Mouse (Mus musculus) erythroblast, embryonic 14.5 days (primary cell): Measurements from ENCODE around the gene Ptgr2. TPM values are rescaled to one million over a fixed set of nuclear protein-coding genes. Genes with fewer than 3 reads are reported as not detected.

ENCODE experiments used
- H3K27me3 ChIP-seq: 2 replicates; pipeline ENCODE4 v1.6.1; 2012; ENCODE audit warnings: inconsistent platforms; ENCODE audit not compliant: control insufficient read depth
- H3K36me3 ChIP-seq: 2 replicates; pipeline ENCODE4 v1.6.1; 2012; ENCODE audit warnings: mild to moderate bottlenecking, inconsistent platforms; ENCODE audit not compliant: control insufficient read depth
- H3K4me1 ChIP-seq: 2 replicates; pipeline ENCODE4 v1.6.1; 2012; ENCODE audit warnings: inconsistent platforms; ENCODE audit not compliant: control insufficient read depth
- H3K4me3 ChIP-seq: replicated peaks from 2 replicates; pipeline ENCODE3; 2012; ENCODE audit warnings: moderate library complexity, mild to moderate bottlenecking, inconsistent platforms
- H3K9me3 ChIP-seq: 2 replicates; pipeline ENCODE4 v1.6.1; 2012; ENCODE audit warnings: low read length, inconsistent platforms, mixed read lengths; ENCODE audit not compliant: control insufficient read depth
- GATA1 ChIP-seq: IDR thresholded peaks from 2 replicates; pipeline ENCODE4 v1.6.1; 2012; ENCODE audit warnings: low read length, inconsistent platforms, mixed read lengths
- TAL1 ChIP-seq: IDR thresholded peaks from 3 replicates; pipeline ENCODE4 v1.6.1; 2012; ENCODE audit warnings: low read length, inconsistent platforms, mixed read lengths
- polyA plus RNA-seq: library from polyadenylated mRNA; stranded (reverse); fragments of >175 nt; gene quantifications from 2 replicates; pipeline ENCODE4 v1.2.3, GENCODE M21; 2012

The Ptgr2 gene
- polyA plus RNA-seq, 1 experiment = 0.32 TPM

GRCm38 (mm10) chr12:84260363-84260762 is 24.7 kb upstream of the Ptgr2 start:
- Histone ChIP-seq H3K4me3 (no peak overlapping the region), H3K9me3 (peaks cover 5% of the 10 kb centered on the region; the same call in 1 of the 2 replicates), H3K4me1 (peaks cover 11% of the 10 kb centered on the region), H3K27me3 (peaks cover 6% of the 10 kb centered on the region), H3K36me3 (no peaks in the 10 kb centered on the region)
- no peak for TF ChIP-seq GATA1
- no peak for TF ChIP-seq TAL1

GRCm38 (mm10) chr12:84267264-84267663 is 17.8 kb upstream of the Ptgr2 start:
- Histone ChIP-seq H3K4me3 (no peak overlapping the region), H3K9me3 (peaks cover 3% of the 10 kb centered on the region; the same call in 1 of the 2 replicates)
- TF ChIP-seq GATA1 = no peak
- no peak for TF ChIP-seq TAL1

GRCm38 (mm10) chr12:84273366-84273765 is 11.7 kb upstream of the Ptgr2 start:
- TF ChIP-seq GATA1 (no peak), TAL1 (no peak)
- Histone ChIP-seq H3K4me3 (no peak overlapping the region), H3K4me1 (no peaks in the 10 kb centered on the region), H3K9me3 (0 out of 2 replicates have a peak, but pooled peaks cover 2% of the 10 kb centered on the region), H3K36me3 (no peaks in the 10 kb centered on the region), H3K27me3 (no peaks in the 10 kb centered on the region)

More at GRCm38 (mm10) chr12:84267264-84267663, 17.8 kb upstream of the Ptgr2 start:
- Histone ChIP-seq H3K36me3 (no peaks in the 10 kb centered on the region), H3K4me1 (no peaks in the 10 kb centered on the region), H3K27me3 (peaks cover 3% of the 10 kb centered on the region; the same call in 1 of the 2 replicates)

GRCm38 (mm10) chr12:84275288-84275687 is 9.7 kb upstream of the Ptgr2 start:
- no peak for TF ChIP-seq GATA1

GRCm38 (mm10) chr12:84276288-84276687 is 8.7 kb upstream of the Ptgr2 start:
- Histone ChIP-seq H3K4me3 (no peak overlapping the region), H3K27me3 (no peaks in the 10 kb centered on the region), H3K36me3 (no peaks in the 10 kb centered on the region), H3K9me3 (0 out of 2 replicates have a peak, but pooled peaks cover 2% of the 10 kb centered on the region), H3K4me1 (no peaks in the 10 kb centered on the region)
- TF ChIP-seq TAL1 = no peak
- TF ChIP-seq GATA1 = no peak

More at GRCm38 (mm10) chr12:84275288-84275687, 9.7 kb upstream of the Ptgr2 start:
- no peaks in the 10 kb centered on the region for H3K4me1 ChIP-seq
- H3K9me3 ChIP-seq = 0 out of 2 replicates have a peak, but pooled peaks cover 2% of the 10 kb centered on the region
- H3K4me3 ChIP-seq = no peak overlapping the region
- no peaks in the 10 kb centered on the region for H3K27me3 ChIP-seq
- no peaks in the 10 kb centered on the region for H3K36me3 ChIP-seq

- 0 out of 2 replicates have a peak, but pooled peaks cover 2% of the 10 kb centered on the region for H3K9me3 ChIP-seq
- no peak for TF ChIP-seq GATA1
- no peak overlapping the region for H3K4me3 ChIP-seq
Measured at GRCm38 (mm10) chr12:84276799-84277198, 8.2 kb upstream of the Ptgr2 start.

GRCm38 (mm10) chr12:84277832-84278231 is 7.2 kb upstream of the Ptgr2 start:
- TF ChIP-seq GATA1 (no peak), TAL1 (no peak)

More at GRCm38 (mm10) chr12:84276799-84277198, 8.2 kb upstream of the Ptgr2 start:
- Histone ChIP-seq H3K36me3 (no peaks in the 10 kb centered on the region), H3K27me3 (no peaks in the 10 kb centered on the region), H3K4me1 (no peaks in the 10 kb centered on the region)

GRCm38 (mm10) chr12:84278901-84279300 is 6.1 kb upstream of the Ptgr2 start:
- peaks cover 4% of the 10 kb centered on the region for H3K4me1 ChIP-seq
- H3K36me3 ChIP-seq = no peaks in the 10 kb centered on the region
- no peak overlapping the region for H3K4me3 ChIP-seq
- H3K27me3 ChIP-seq = no peaks in the 10 kb centered on the region
- H3K9me3 ChIP-seq = 0 out of 2 replicates have a peak, but pooled peaks cover 2% of the 10 kb centered on the region
- TF ChIP-seq GATA1 (no peak), TAL1 (no peak)

More at GRCm38 (mm10) chr12:84277832-84278231, 7.2 kb upstream of the Ptgr2 start:
- H3K4me3 ChIP-seq = no peak overlapping the region
- no peaks in the 10 kb centered on the region for H3K27me3 ChIP-seq
- 0 out of 2 replicates have a peak, but pooled peaks cover 2% of the 10 kb centered on the region for H3K9me3 ChIP-seq
- H3K4me1 ChIP-seq = no peaks in the 10 kb centered on the region
- no peaks in the 10 kb centered on the region for H3K36me3 ChIP-seq

- peak overlapping the region; percentile 91 for H3K4me3 ChIP-seq
- H3K27me3 ChIP-seq = no peaks in the 10 kb centered on the region
- no peak for TF ChIP-seq TAL1
- TF ChIP-seq GATA1 = no peak
- H3K9me3 ChIP-seq = no peaks in the 10 kb centered on the region
- H3K4me1 ChIP-seq = peaks cover 45% of the 10 kb centered on the region
- peaks cover 13% of the 10 kb centered on the region for H3K36me3 ChIP-seq
Measured at GRCm38 (mm10) chr12:84284391-84284790, 641 bp upstream of the Ptgr2 start.

GRCm38 (mm10) chr12:84285593-84285968 is 549 bp downstream of the Ptgr2 start:
- TF ChIP-seq TAL1 (no peak), GATA1 (no peak)

More at GRCm38 (mm10) chr12:84285593-84285968, 549 bp downstream of the Ptgr2 start:
- H3K27me3 ChIP-seq = no peaks in the 10 kb centered on the region
- H3K4me3 ChIP-seq = peak overlapping the region; percentile 91
- H3K9me3 ChIP-seq = no peaks in the 10 kb centered on the region
- H3K4me1 ChIP-seq = peaks cover 45% of the 10 kb centered on the region
- H3K36me3 ChIP-seq = peaks cover 20% of the 10 kb centered on the region
